Mouse (Mus musculus): ENCODE data around the gene Slc16a11. TPM values are rescaled to one million over a fixed set of nuclear protein-coding genes. Genes with fewer than 3 reads are reported as not detected.

Gene Slc16a11
- polyA plus RNA-seq, 1 experiment from 2014 or later = 1.8 TPM

- 37% methylated on average over 14 of the region's 14 CpGs for WGBS (ENCODE audit: insufficient replicate concordance)
- no peak overlapping the region for H3K4me2 ChIP-seq
- H3K9me3 ChIP-seq (replicated peaks) = no peaks in the 10 kb centered on the region
- no peaks in the 10 kb centered on the region for H3K27me3 ChIP-seq (replicated peaks)
- no peaks in the 10 kb centered on the region for H3K4me1 ChIP-seq
- no peak for ATAC-seq
- H3K4me3 ChIP-seq = no peak overlapping the region
- H3K36me3 ChIP-seq = no peaks in the 10 kb centered on the region
- no peak overlapping the region for H3K9ac ChIP-seq
- H3K27ac ChIP-seq = no peak overlapping the region
Observed at GRCm38 (mm10) chr11:70179401-70179800, 33.2 kb upstream of the Slc16a11 start.

GRCm38 (mm10) chr11:70180496-70180895, 32.1 kb upstream of the Slc16a11 start:
- Histone ChIP-seq H3K36me3 (no peaks in the 10 kb centered on the region), H3K4me3 (no peak overlapping the region), H3K27me3 (replicated peaks) (no peaks in the 10 kb centered on the region), H3K9me3 (replicated peaks) (no peaks in the 10 kb centered on the region), H3K4me2 (no peak overlapping the region), H3K27ac (no peak overlapping the region), H3K4me1 (no peaks in the 10 kb centered on the region), H3K9ac (no peak overlapping the region)
- no peak for ATAC-seq
- WGBS (ENCODE audit: insufficient replicate concordance) = 81% methylated on average over 4 of the region's 4 CpGs

- no peak overlapping the region for H3K4me2 ChIP-seq
- H3K27ac ChIP-seq = no peak overlapping the region
- no peaks in the 10 kb centered on the region for H3K36me3 ChIP-seq
- no peaks in the 10 kb centered on the region for H3K4me1 ChIP-seq
- H3K27me3 ChIP-seq (replicated peaks) = no peaks in the 10 kb centered on the region
- H3K9me3 ChIP-seq (replicated peaks) = no peaks in the 10 kb centered on the region
- ATAC-seq = no peak
- 54% methylated on average over 7 of the region's 7 CpGs for WGBS (ENCODE audit: insufficient replicate concordance)
- no peak overlapping the region for H3K9ac ChIP-seq
- H3K4me3 ChIP-seq = no peak overlapping the region
Observed at GRCm38 (mm10) chr11:70185120-70185519, 27.4 kb upstream of the Slc16a11 start.

GRCm38 (mm10) chr11:70189319-70190134, 23.0 kb upstream of the Slc16a11 start:
- WGBS (ENCODE audit: insufficient replicate concordance) = 80% methylated on average over 28 of the region's 28 CpGs
- Histone ChIP-seq H3K27ac (no peak overlapping the region), H3K9ac (no peak overlapping the region), H3K9me3 (replicated peaks) (no peaks in the 10 kb centered on the region), H3K4me2 (no peak overlapping the region), H3K4me1 (no peaks in the 10 kb centered on the region), H3K4me3 (no peak overlapping the region), H3K36me3 (no peaks in the 10 kb centered on the region), H3K27me3 (replicated peaks) (no peaks in the 10 kb centered on the region)
- ATAC-seq = no peak

- no peak overlapping the region for H3K27ac ChIP-seq
- WGBS (ENCODE audit: insufficient replicate concordance) = 68% methylated on average over 6 of the region's 6 CpGs
- no peak for ATAC-seq
Observed at GRCm38 (mm10) chr11:70191188-70191587, 21.4 kb upstream of the Slc16a11 start.

GRCm38 (mm10) chr11:70192157-70192556, 20.4 kb upstream of the Slc16a11 start:
- H3K27me3 ChIP-seq (replicated peaks) = no peaks in the 10 kb centered on the region
- no peak for ATAC-seq
- 46% methylated on average over 4 of the region's 4 CpGs for WGBS (ENCODE audit: insufficient replicate concordance)
- no peak overlapping the region for H3K4me3 ChIP-seq
- no peaks in the 10 kb centered on the region for H3K4me1 ChIP-seq
- no peak overlapping the region for H3K4me2 ChIP-seq
- no peak overlapping the region for H3K27ac ChIP-seq
- no peaks in the 10 kb centered on the region for H3K9me3 ChIP-seq (replicated peaks)
- H3K36me3 ChIP-seq = no peaks in the 10 kb centered on the region
- H3K9ac ChIP-seq = no peak overlapping the region

More at GRCm38 (mm10) chr11:70191188-70191587, 21.4 kb upstream of the Slc16a11 start:
- H3K4me2 ChIP-seq = no peak overlapping the region
- H3K27me3 ChIP-seq (replicated peaks) = no peaks in the 10 kb centered on the region
- no peaks in the 10 kb centered on the region for H3K4me1 ChIP-seq
- no peaks in the 10 kb centered on the region for H3K9me3 ChIP-seq (replicated peaks)
- H3K9ac ChIP-seq = no peak overlapping the region
- no peak overlapping the region for H3K4me3 ChIP-seq
- H3K36me3 ChIP-seq = no peaks in the 10 kb centered on the region

GRCm38 (mm10) chr11:70193354-70194285, 18.9 kb upstream of the Slc16a11 start:
- WGBS (ENCODE audit: insufficient replicate concordance) = 63% methylated on average over 11 of the region's 11 CpGs

GRCm38 (mm10) chr11:70198332-70198731, 14.2 kb upstream of the Slc16a11 start:
- 24% methylated on average over 3 of the region's 3 CpGs for WGBS (ENCODE audit: insufficient replicate concordance)
- Histone ChIP-seq H3K4me3 (no peak overlapping the region), H3K9me3 (replicated peaks) (no peaks in the 10 kb centered on the region), H3K9ac (no peak overlapping the region), H3K27me3 (replicated peaks) (0 out of 2 replicates have a peak, but pooled peaks cover 3% of the 10 kb centered on the region), H3K36me3 (no peaks in the 10 kb centered on the region), H3K27ac (no peak overlapping the region), H3K4me2 (no peak overlapping the region), H3K4me1 (peaks cover 2% of the 10 kb centered on the region; the same call in 1 of the 2 replicates)
- no peak for ATAC-seq

More at GRCm38 (mm10) chr11:70193354-70194285, 18.9 kb upstream of the Slc16a11 start:
- no peaks in the 10 kb centered on the region for H3K36me3 ChIP-seq
- no peaks in the 10 kb centered on the region for H3K27me3 ChIP-seq (replicated peaks)
- no peak overlapping the region for H3K9ac ChIP-seq
- no peaks in the 10 kb centered on the region for H3K4me1 ChIP-seq
- no peak overlapping the region for H3K4me3 ChIP-seq
- no peak overlapping the region for H3K27ac ChIP-seq
- no peak overlapping the region for H3K4me2 ChIP-seq
- H3K9me3 ChIP-seq (replicated peaks) = no peaks in the 10 kb centered on the region
- no peak for ATAC-seq

GRCm38 (mm10) chr11:70199107-70199506, 13.4 kb upstream of the Slc16a11 start:
- Histone ChIP-seq H3K27me3 (replicated peaks) (0 out of 2 replicates have a peak, but pooled peaks cover 3% of the 10 kb centered on the region), H3K36me3 (no peaks in the 10 kb centered on the region), H3K9ac (no peak overlapping the region), H3K4me1 (peaks cover 2% of the 10 kb centered on the region; the same call in 1 of the 2 replicates), H3K9me3 (replicated peaks) (no peaks in the 10 kb centered on the region), H3K27ac (no peak overlapping the region), H3K4me2 (no peak overlapping the region), H3K4me3 (no peak overlapping the region)
- 68% methylated on average over 8 of the region's 8 CpGs for WGBS (ENCODE audit: insufficient replicate concordance)
- no peak for ATAC-seq

GRCm38 (mm10) chr11:70200036-70200608, 12.4 kb upstream of the Slc16a11 start:
- Histone ChIP-seq H3K4me2 (no peak overlapping the region), H3K27ac (no peak overlapping the region), H3K9ac (0 out of 2 replicates have a peak overlapping the region, but pooled peaks have one; percentile 3), H3K27me3 (replicated peaks) (0 out of 2 replicates have a peak, but pooled peaks cover 7% of the 10 kb centered on the region), H3K9me3 (replicated peaks) (no peaks in the 10 kb centered on the region), H3K4me1 (peaks cover 2% of the 10 kb centered on the region; the same call in 1 of the 2 replicates), H3K4me3 (no peak overlapping the region), H3K36me3 (no peaks in the 10 kb centered on the region)
- no peak for ATAC-seq
- WGBS (ENCODE audit: insufficient replicate concordance) = 67% methylated on average over 5 of the region's 5 CpGs

GRCm38 (mm10) chr11:70201691-70202090, 10.9 kb upstream of the Slc16a11 start:
- Histone ChIP-seq H3K36me3 (no peaks in the 10 kb centered on the region), H3K4me1 (peaks cover 2% of the 10 kb centered on the region; the same call in 1 of the 2 replicates), H3K9me3 (replicated peaks) (no peaks in the 10 kb centered on the region), H3K27me3 (replicated peaks) (peaks cover 10% of the 10 kb centered on the region; the same call in 1 of the 2 replicates), H3K4me3 (no peak overlapping the region), H3K9ac (no peak overlapping the region), H3K27ac (no peak overlapping the region), H3K4me2 (no peak overlapping the region)
- ATAC-seq = no peak
- WGBS (ENCODE audit: insufficient replicate concordance) = 35% methylated on average over 5 of the region's 5 CpGs
